Mouse (Mus musculus) activated CD4-positive, CD25-positive, alpha-beta regulatory T cell, adult 9 weeks (primary cell): ENCODE results near the gene Acsbg2. TPM values are rescaled to one million over a fixed set of nuclear protein-coding genes. Genes with fewer than 3 reads are reported as not detected.

Source experiments
- polyA plus RNA-seq: library from polyadenylated mRNA; unstranded; fragments of 100-300 nt; shearing (Covaris generic); gene quantifications from one replicate; pipeline ENCODE4 v1.2.1, GENCODE M21; 2017

Acsbg2 gene
- polyA plus RNA-seq = not detected

DNA sequence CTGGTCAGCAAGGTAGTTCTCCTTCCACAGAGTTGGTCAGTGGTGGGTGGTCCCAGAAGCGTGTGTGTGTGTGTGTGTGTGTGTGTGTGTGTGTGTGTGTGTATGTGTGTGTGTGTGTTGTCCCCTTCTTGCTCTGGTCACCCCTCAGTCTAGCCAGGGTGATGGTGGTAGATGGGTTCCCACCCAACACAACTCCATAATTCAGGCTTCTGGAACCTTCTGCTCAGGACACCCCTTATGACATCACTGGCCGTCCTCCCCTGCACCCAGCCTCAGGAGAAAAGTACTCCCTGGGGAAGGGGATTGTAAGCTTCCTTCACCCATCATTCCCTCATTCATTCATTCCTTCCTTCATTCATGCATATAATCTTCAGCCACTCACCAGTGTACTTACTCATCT, at the start of gene Acsbg2:
Gene Acsbg2, minus strand, starts transcription at position 211 of the 400 bp plus-strand sequence.

DNA sequence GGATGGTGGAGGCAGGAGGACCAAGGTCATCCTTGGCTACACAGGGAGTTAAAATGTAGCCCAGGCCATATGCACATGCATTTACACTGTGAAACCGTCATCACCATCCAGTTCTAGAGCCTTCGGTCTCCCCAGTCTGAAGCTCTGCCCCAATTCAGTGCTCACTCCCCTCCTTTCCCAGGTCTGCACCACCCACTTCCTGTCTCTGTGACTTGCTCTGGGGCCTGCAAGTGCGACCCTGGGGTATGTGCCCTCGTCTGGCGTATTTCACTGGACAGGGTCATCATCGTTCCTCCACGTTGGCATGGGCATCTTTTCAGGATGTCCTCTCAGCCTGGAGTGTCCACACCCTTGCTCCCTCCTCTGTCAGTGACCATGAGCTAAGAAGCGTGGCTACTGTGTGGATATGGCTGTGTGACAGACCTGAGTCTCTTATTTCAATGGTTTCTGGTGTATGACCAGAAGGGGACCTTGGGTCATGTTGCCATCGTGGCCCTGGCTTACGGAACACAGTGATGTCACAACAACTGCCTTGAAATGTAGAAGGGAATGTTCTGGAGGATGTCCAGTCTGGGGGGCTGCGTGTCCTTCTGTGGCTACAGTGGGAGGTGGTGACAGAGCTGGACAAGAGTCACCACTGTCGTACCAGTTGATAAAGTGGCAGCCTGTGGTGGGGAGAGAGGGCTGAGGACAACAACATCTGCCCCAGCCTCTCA, 847 bp upstream of the Acsbg2 start, which contains the start of gene 1700061G19Rik:
Gene 1700061G19Rik, plus strand, starts transcription at position 542 of the 716 bp plus-strand sequence.

DNA sequence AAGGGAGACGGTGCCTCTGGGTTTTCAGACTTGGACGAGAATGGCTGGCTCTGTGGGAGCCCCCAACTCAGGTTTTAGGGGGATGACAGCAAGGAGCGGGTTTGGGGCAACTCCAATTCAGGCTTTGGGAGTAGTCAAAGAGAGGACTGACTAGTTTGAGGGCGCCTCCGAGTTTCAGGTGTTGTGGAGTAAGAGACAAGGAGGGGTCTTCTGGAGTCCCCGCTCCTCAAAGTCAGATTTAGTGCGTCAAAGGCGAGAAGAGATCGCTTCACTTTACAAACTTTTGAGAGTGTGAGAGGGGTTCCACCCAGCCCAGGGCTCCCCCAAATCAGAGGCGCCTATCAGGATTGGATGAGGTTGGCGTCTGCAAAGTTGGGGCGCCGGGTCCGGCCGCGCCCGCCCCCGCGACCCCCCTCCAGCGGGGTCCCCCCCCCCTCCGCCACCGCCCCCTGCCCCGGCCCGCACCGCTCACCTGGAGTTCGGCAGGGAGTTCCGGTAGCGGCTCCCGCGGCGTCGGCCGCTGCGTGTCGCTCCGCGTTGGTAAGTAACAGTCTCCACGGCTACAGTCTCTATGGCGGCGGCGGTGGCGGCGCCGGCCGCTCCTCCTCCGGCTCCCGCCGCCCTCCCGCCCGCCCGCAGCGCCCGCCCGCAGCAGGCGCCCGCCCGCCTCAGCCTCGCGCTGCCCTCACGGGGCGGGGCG, 43.7 kb downstream of the Acsbg2 start, which contains the start of gene Rfx2:
Gene Rfx2, minus strand, starts transcription at position 603 of the 700 bp plus-strand sequence.

Other genes with a start within 250 kb of the Acsbg2 start
- gene Lonp1, start 247.6 kb downstream of the Acsbg2 start, polyA plus RNA-seq = 8.1 TPM
- gene Catsperd, start 246.3 kb downstream of the Acsbg2 start, polyA plus RNA-seq = 3.9 TPM
- gene Ranbp3, start 201.2 kb downstream of the Acsbg2 start, polyA plus RNA-seq = 111 TPM
- gene Ndufa11, start 156.7 kb downstream of the Acsbg2 start, polyA plus RNA-seq = 290 TPM
- 4.2 TPM for gene Vmac, start 156.4 kb downstream of the Acsbg2 start, polyA plus RNA-seq
- gene Nrtn, start 116.9 kb downstream of the Acsbg2 start, polyA plus RNA-seq = not detected
- 56.0 TPM for gene Dus3l, start 109.7 kb downstream of the Acsbg2 start, polyA plus RNA-seq
- 1.6 TPM for gene Prr22, start 104.2 kb downstream of the Acsbg2 start, polyA plus RNA-seq
- 1.5 TPM for gene Rfx2, start 43.4 kb downstream of the Acsbg2 start, polyA plus RNA-seq
- not detected for gene 1700061G19Rik, start 1.0 kb upstream of the Acsbg2 start, polyA plus RNA-seq
- 4.7 TPM for gene Mllt1, start 61.0 kb upstream of the Acsbg2 start, polyA plus RNA-seq
- gene Acer1, start 107.7 kb upstream of the Acsbg2 start, polyA plus RNA-seq = not detected
- gene Clpp, start 115.9 kb upstream of the Acsbg2 start, polyA plus RNA-seq = 79.5 TPM
- gene Alkbh7, start 122.9 kb upstream of the Acsbg2 start, polyA plus RNA-seq = 43.6 TPM
- gene Pspn, start 125.6 kb upstream of the Acsbg2 start, polyA plus RNA-seq = 1.0 TPM
- 92.3 TPM for gene Gtf2f1, start 136.8 kb upstream of the Acsbg2 start, polyA plus RNA-seq
- gene Gm17949, start 137.0 kb upstream of the Acsbg2 start, polyA plus RNA-seq = 0.67 TPM
- gene Khsrp, start 157.1 kb upstream of the Acsbg2 start, polyA plus RNA-seq = 9.0 TPM
- not detected for gene Slc25a41, start 167.2 kb upstream of the Acsbg2 start, polyA plus RNA-seq
- 1.2 TPM for gene Crb3, start 184.7 kb upstream of the Acsbg2 start, polyA plus RNA-seq
- 3.2 TPM for gene Slc25a23, start 185.4 kb upstream of the Acsbg2 start, polyA plus RNA-seq
- gene Dennd1c, start 204.1 kb upstream of the Acsbg2 start, polyA plus RNA-seq = 333 TPM
- gene Tubb4a, start 213.3 kb upstream of the Acsbg2 start, polyA plus RNA-seq = 2.2 TPM
- 10.5 TPM for gene Tnfsf9, start 230.9 kb upstream of the Acsbg2 start, polyA plus RNA-seq